Mouse (Mus musculus) cerebellum, adult 2 months (tissue): Measurements from ENCODE around the gene Gclc. TPM values are rescaled to one million over a fixed set of nuclear protein-coding genes. Genes with fewer than 3 reads are reported as not detected.

Experiments
- DNase-seq, 2 experiments: peaks; one replicate each; pipeline ENCODE4 v3.0.0; 2021
- H3K27ac ChIP-seq: fragments of 200-500 bp; 2 replicates; pipeline ENCODE4 v1.5.1; 2012; ENCODE audit warnings: low read length, control low read depth, inconsistent platforms; ENCODE audit not compliant: insufficient read depth
- H3K27me3 ChIP-seq: fragments of 200-500 bp; 2 replicates; pipeline ENCODE4 v1.6.1; 2012; ENCODE audit warnings: inconsistent platforms, mild to moderate bottlenecking, low read length, moderate library complexity; ENCODE audit not compliant: control insufficient read depth, insufficient read depth
- H3K4me1 ChIP-seq: fragments of 200-500 bp; 2 replicates; pipeline ENCODE4 v1.6.1; 2011; ENCODE audit warnings: low read length; ENCODE audit not compliant: control insufficient read depth, insufficient read depth
- H3K4me3 ChIP-seq: fragments of 200-500 bp; replicated peaks from 2 replicates; pipeline ENCODE3; 2011; ENCODE audit warnings: mild to moderate bottlenecking, low read depth, low read length, control low read depth; ENCODE audit not compliant: insufficient read depth
- CTCF ChIP-seq: fragments of 200-500 bp; IDR thresholded peaks from 2 replicates; pipeline ENCODE4 v1.5.1; 2011; ENCODE audit warnings: low read depth, mild to moderate bottlenecking, control low read depth, low read length, moderate library complexity, borderline replicate concordance; ENCODE audit not compliant: insufficient read depth
- POLR2A ChIP-seq: fragments of 200-500 bp; IDR thresholded peaks from 2 replicates; pipeline ENCODE4 v1.6.1; 2011; ENCODE audit warnings: low read length, control low read depth, borderline replicate concordance; ENCODE audit not compliant: insufficient read depth
- WGBS: fragments of 180-500 bp; shearing (Covaris S2); methylation state at CpG from one replicate; pipeline ENCODE4 v1.1.7; 2018; 5-methylcytosine and 5-hydroxymethylcytosine counted together
- polyA plus RNA-seq: library from polyadenylated mRNA; depleted of rRNA; stranded (reverse); fragments of >200 nt; gene quantifications from 2 replicates; pipeline ENCODE4 v1.2.3, GENCODE M21; 2012

Gene Gclc
- polyA plus RNA-seq, 1 experiment, result 40.7 TPM

DNA sequence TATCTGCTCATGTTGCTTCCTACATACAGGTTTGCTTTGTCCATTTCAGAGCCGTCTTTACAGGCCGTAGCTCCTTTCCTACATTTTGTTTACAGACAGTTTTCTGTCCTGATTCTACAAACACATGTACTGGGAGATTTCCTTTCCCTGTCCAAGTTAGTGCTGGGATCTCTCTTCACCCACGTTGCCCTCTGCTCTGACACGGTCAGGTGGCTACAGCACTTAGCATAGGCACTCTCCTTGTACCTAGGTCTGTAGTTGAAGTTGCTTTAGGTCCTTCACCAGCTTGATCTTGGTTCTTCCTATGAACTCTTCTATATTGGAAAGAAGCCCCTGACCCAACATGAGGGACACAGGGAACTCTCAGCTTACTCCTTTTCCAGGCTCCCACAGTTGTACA is 25.4 kb downstream of the Gclc start:
- WGBS, result 90% methylated on average over 4 of the region's 4 CpGs
- no peak overlapping the region for H3K27ac ChIP-seq
- TF ChIP-seq POLR2A, result no peak
- no peak for TF ChIP-seq CTCF
- no peak overlapping the region for H3K4me3 ChIP-seq
- no peak for DNase-seq
- H3K4me1 ChIP-seq, result no peaks in the 10 kb centered on the region
- no peaks in the 10 kb centered on the region for H3K27me3 ChIP-seq

DNA sequence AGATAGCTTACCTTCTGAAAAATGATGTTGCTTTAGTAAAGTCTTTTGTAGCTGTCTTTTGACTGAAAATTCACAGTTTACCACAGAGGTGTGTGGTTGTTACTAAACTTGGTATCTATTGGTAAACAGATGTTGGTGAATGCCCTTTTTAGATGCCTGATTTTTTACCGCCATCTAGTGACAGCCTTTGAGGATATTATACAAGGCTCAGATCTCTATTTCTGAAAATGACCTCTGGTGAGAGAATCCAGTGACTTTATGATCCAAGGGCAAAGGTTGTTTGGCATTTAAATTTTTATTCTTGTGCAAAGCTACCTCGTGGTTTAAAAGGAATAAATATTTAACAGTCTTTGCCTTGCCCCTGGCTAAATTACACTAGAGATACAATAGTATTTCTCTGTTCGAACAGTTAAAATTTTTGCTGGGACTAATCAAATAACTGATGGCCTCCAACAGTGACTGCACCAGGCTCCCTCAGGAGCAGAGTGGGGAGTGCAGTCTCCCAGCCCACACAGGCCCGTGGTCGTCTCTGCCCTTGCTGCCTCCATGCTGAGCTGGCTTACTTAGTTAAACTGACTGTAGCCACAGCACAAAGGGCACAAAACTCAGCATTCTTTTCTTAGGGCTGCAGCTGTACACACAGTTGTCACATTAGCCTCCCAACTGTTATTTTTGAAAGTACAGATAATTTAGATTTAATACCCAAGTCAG is 27.3 kb downstream of the Gclc start:
- H3K27me3 ChIP-seq, result no peaks in the 10 kb centered on the region
- no peak overlapping the region for H3K27ac ChIP-seq
- WGBS, result 40% methylated on average over 5 of the region's 5 CpGs
- no peak overlapping the region for H3K4me3 ChIP-seq
- no peak for TF ChIP-seq POLR2A
- TF ChIP-seq CTCF, result no peak
- peak in 1 of 2 experiments; percentile 11 for DNase-seq
- no peaks in the 10 kb centered on the region for H3K4me1 ChIP-seq

- Histone ChIP-seq H3K27me3 (no peaks in the 10 kb centered on the region), H3K27ac (no peak overlapping the region), H3K4me1 (no peaks in the 10 kb centered on the region), H3K4me3 (no peak overlapping the region)
- DNase-seq, result no peak
- TF ChIP-seq CTCF (no peak), POLR2A (no peak)
- 78% methylated on average over 4 of the region's 4 CpGs for WGBS
Observed at GRCm38 (mm10) chr9:77782201-77782600, 27.9 kb downstream of the Gclc start.

DNA sequence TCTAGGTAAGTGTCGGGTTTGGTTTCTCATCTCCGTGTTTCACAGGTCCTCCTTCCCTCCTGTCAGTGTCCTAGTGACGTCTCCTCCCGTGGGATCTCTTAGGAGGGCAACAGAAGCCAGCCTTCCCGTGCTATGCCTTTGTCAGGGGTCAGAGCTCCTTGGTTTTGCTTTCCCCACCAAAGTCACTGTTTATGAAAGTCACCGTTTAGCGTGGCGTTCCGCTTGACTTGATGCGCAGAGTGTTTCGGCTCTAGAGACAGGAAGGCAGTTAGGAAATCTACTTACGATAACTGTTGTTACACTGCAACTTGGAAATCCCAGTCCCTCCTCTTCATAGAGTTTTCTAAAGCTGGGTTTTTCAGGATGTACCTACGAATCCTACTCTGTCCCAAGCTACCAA is 28.7 kb downstream of the Gclc start:
- Histone ChIP-seq H3K4me3 (no peak overlapping the region), H3K27ac (no peak overlapping the region), H3K27me3 (no peaks in the 10 kb centered on the region), H3K4me1 (no peaks in the 10 kb centered on the region)
- no peak for DNase-seq
- 75% methylated on average over 13 of the region's 13 CpGs for WGBS
- TF ChIP-seq POLR2A, result no peak
- no peak for TF ChIP-seq CTCF

DNA sequence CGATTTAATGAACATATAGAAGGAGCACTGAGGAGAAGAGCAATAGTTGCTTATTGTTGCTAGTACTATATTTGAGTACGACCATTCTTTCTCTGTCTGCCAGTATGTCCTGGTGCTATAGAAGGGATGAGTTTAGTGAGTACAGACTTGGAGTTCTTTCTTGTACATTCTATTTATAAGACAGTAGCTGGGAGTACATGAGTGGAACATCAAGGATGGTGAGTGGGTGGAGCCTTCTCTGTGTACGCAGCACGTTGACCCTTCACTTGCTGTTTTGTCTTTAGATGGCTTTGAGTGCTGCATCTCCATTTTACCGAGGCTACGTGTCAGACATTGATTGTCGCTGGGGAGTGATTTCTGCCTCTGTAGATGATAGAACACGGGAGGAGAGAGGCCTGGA is 31.1 kb downstream of the Gclc start:
- TF ChIP-seq POLR2A (no peak), CTCF (no peak)
- H3K27me3 ChIP-seq, result no peaks in the 10 kb centered on the region
- H3K4me3 ChIP-seq, result no peak overlapping the region
- H3K4me1 ChIP-seq, result no peaks in the 10 kb centered on the region
- WGBS, result 95% methylated on average over 8 of the region's 8 CpGs
- DNase-seq, result no peak
- H3K27ac ChIP-seq, result no peak overlapping the region

DNA sequence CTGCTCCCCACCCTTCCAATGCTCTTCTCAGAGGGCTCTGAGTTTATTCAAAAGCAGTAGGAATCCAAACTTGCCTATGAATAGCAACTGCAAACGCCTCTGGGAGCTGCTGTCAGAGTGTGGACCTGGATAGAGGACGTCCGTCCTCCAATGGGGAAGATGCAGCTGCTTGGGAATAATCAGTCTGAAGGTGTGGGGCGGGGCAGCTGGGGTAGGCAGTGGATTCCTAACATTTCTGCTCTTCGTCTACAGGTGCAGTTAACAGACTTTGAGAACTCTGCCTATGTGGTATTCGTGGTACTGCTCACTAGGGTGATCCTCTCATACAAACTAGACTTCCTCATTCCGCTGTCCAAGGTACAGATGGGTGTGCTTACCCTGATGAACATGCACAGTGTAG is 33.6 kb downstream of the Gclc start:
- Histone ChIP-seq H3K4me1 (no peaks in the 10 kb centered on the region), H3K4me3 (no peak overlapping the region), H3K27me3 (no peaks in the 10 kb centered on the region), H3K27ac (no peak overlapping the region)
- 91% methylated on average over 7 of the region's 7 CpGs for WGBS
- no peak for DNase-seq
- TF ChIP-seq POLR2A (no peak), CTCF (no peak)

DNA sequence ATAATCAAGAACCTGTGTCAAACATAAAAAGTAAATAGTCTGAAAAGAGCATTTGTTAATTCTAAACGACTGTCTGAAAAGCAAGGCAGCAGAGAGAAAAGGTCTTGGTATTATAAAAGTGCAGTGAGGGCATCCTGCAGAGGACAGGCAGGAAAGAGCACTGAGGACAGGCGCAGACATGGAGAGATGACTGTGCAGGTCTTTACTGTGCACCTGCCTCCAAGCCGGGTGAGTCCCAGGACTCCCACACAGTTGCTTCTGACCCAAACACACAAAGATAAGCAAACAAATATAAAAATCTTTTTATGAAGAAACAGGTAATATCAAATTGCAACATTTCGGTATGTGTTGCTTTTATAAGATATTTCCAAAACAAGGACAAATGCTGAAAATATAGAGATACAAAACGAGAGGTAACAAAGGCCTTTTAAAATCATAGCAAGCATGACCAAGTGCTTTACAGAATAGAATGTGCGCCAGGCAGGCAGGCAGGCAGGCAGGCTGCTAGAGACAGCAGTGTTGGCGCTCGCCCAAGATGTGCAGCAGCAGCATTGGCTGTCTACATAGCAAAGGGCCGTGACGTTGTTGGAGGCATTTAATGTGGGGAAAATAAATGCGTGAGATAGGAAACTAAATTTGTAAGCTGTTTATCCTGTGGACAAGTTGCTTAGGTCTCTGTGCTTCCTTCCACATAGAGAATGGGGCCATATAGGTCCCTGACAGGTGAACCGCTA is 35.4 kb downstream of the Gclc start:
- no peaks in the 10 kb centered on the region for H3K27me3 ChIP-seq
- TF ChIP-seq POLR2A (no peak), CTCF (no peak)
- no peaks in the 10 kb centered on the region for H3K4me1 ChIP-seq
- H3K4me3 ChIP-seq, result no peak overlapping the region
- 27% methylated on average over 12 of the region's 12 CpGs for WGBS
- no peak overlapping the region for H3K27ac ChIP-seq
- DNase-seq, result peak in 1 of 2 experiments; percentile 38

- Histone ChIP-seq H3K4me3 (no peak overlapping the region), H3K4me1 (no peaks in the 10 kb centered on the region), H3K27ac (no peak overlapping the region), H3K27me3 (no peaks in the 10 kb centered on the region)
- 51% methylated on average over 3 of the region's 3 CpGs for WGBS
- DNase-seq, result no peak
- TF ChIP-seq POLR2A, result no peak
- TF ChIP-seq CTCF, result no peak
Observed at GRCm38 (mm10) chr9:77793838-77794237, 39.5 kb downstream of the Gclc start.
